Mouse (Mus musculus) midbrain, embryonic 11.5 days (tissue): ENCODE data around the gene Nkapd1. TPM values are rescaled to one million over a fixed set of nuclear protein-coding genes. Genes with fewer than 3 reads are reported as not detected.

Experiments
- ATAC-seq: fragments of 200-750 bp; cut with Nextera tagmentation; 2 replicates; pipeline ENCODE4 v1.8.0; 2017; ENCODE audit warnings: moderate TSS enrichment, moderate library complexity; ENCODE audit not compliant: low FRiP score
- DNase-seq: peaks from one replicate; pipeline ENCODE4 v3.0.0; 2015; ENCODE audit warnings: low spot score; ENCODE audit errors: missing footprints
- H3K27ac ChIP-seq: fragments of 300-500 bp; sonication (generic); 2 replicates; pipeline ENCODE4 v1.5.1; 2014; ENCODE audit warnings: low read depth, low read length
- H3K27me3 ChIP-seq: fragments of 300-500 bp; sonication (generic); 2 replicates; pipeline ENCODE4 v1.6.1; 2014; ENCODE audit warnings: mild to moderate bottlenecking, low read length, moderate library complexity, mixed read lengths; ENCODE audit not compliant: control insufficient read depth, insufficient read depth
- H3K36me3 ChIP-seq: fragments of 300-500 bp; sonication (generic); 2 replicates; pipeline ENCODE4 v1.6.1; 2014; ENCODE audit warnings: mild to moderate bottlenecking, low read length, moderate library complexity, mixed read lengths; ENCODE audit not compliant: control insufficient read depth, insufficient read depth
- H3K4me1 ChIP-seq: fragments of 300-500 bp; sonication (generic); 2 replicates; pipeline ENCODE4 v1.6.1; 2014; ENCODE audit warnings: low read length; ENCODE audit not compliant: control insufficient read depth, insufficient read depth
- H3K4me2 ChIP-seq: fragments of 300-500 bp; sonication (generic); 2 replicates; pipeline ENCODE4 v1.6.1; 2014; ENCODE audit warnings: mild to moderate bottlenecking, moderate library complexity
- H3K4me3 ChIP-seq: fragments of 300-500 bp; sonication (generic); 2 replicates; pipeline ENCODE4 v1.5.1; 2014; ENCODE audit warnings: low read depth, low read length
- H3K9ac ChIP-seq: fragments of 300-500 bp; sonication (generic); 2 replicates; pipeline ENCODE4 v1.6.1; 2014; ENCODE audit warnings: low read length
- H3K9me3 ChIP-seq: fragments of 300-500 bp; sonication (generic); 2 replicates; pipeline ENCODE4 v1.6.1; 2016; ENCODE audit warnings: low read length; ENCODE audit not compliant: control insufficient read depth
- WGBS: fragments of 180-500 bp; shearing (Covaris S2); extraction: QIAGEN DNeasy Blood & Tissue Kit; methylation state at CpG from one replicate; pipeline ENCODE4 v1.1.7; 2014; 5-methylcytosine and 5-hydroxymethylcytosine counted together
- polyA plus RNA-seq: library from polyadenylated mRNA; unstranded; fragments of >200 nt; fragmentation: Nextera tagmentation; extraction: Ambion mirVana; gene quantifications from 2 replicates; pipeline ENCODE4 v1.2.1, GENCODE M21; 2014

Gene Nkapd1
- 25.5 and 26.2 TPM in 2 replicates for polyA plus RNA-seq

GRCm38 (mm10) chr9:50616766-50617603 is at the start of gene Nkapd1, which contains the start of gene Pih1d2:
Nkapd1 (minus strand) TSS chr9:50617464.
Pih1d2 (plus strand) TSS chr9:50617321.
- no peaks in the 10 kb centered on the region for H3K27me3 ChIP-seq
- peaks cover 8% of the 10 kb centered on the region for H3K36me3 ChIP-seq
- H3K27ac ChIP-seq, result peak within 1 kb of the TSS; percentile 90
- peak; percentile 94 for ATAC-seq
- H3K4me3 ChIP-seq, result peak within 1 kb of the TSS; percentile 96
- peak within 1 kb of the TSS; percentile 61 for H3K4me2 ChIP-seq
- H3K4me1 ChIP-seq, result peaks cover 7% of the 10 kb centered on the region
- peak; percentile 99 for DNase-seq
- no peaks in the 10 kb centered on the region for H3K9me3 ChIP-seq
- H3K9ac ChIP-seq, result peak within 1 kb of the TSS; percentile 93
- under 1% methylated on average over 80 of the region's 81 CpGs for WGBS

- H3K4me2 ChIP-seq, result no peak overlapping the region
- ATAC-seq, result no peak
- H3K27ac ChIP-seq, result no peak overlapping the region
- 92% methylated on average over 6 of the region's 6 CpGs for WGBS
- no peaks in the 10 kb centered on the region for H3K4me1 ChIP-seq
- no peak for DNase-seq
- H3K9me3 ChIP-seq, result no peaks in the 10 kb centered on the region
- no peaks in the 10 kb centered on the region for H3K27me3 ChIP-seq
- no peaks in the 10 kb centered on the region; the same call in 1 of the 2 replicates for H3K36me3 ChIP-seq
- H3K4me3 ChIP-seq, result no peak overlapping the region
- no peak overlapping the region for H3K9ac ChIP-seq
These were observed 49.2 kb upstream of the Nkapd1 start for GRCm38 (mm10) chr9:50666442-50666841.

- no peak overlapping the region for H3K4me3 ChIP-seq
- H3K4me1 ChIP-seq, result peaks cover 4% of the 10 kb centered on the region
- no peaks in the 10 kb centered on the region; the same call in 1 of the 2 replicates for H3K36me3 ChIP-seq
- H3K4me2 ChIP-seq, result no peak overlapping the region
- no peaks in the 10 kb centered on the region for H3K27me3 ChIP-seq
- H3K9ac ChIP-seq, result no peak overlapping the region
- H3K9me3 ChIP-seq, result no peaks in the 10 kb centered on the region
- no peak overlapping the region for H3K27ac ChIP-seq
- DNase-seq (no peak), ATAC-seq (no peak)
- 91% methylated on average over 5 of the region's 5 CpGs for WGBS
These were observed 47.6 kb upstream of the Nkapd1 start for GRCm38 (mm10) chr9:50664826-50665225.

- 18% methylated on average over 12 of the region's 12 CpGs for WGBS
- Histone ChIP-seq H3K4me1 (peaks cover 9% of the 10 kb centered on the region), H3K27ac (no peak overlapping the region), H3K9ac (peak overlapping the region; percentile 89; the same call in 1 of the 2 replicates), H3K4me2 (peak overlapping the region; percentile 68), H3K27me3 (no peaks in the 10 kb centered on the region), H3K36me3 (no peaks in the 10 kb centered on the region; the same call in 1 of the 2 replicates), H3K4me3 (peak overlapping the region; percentile 87), H3K9me3 (no peaks in the 10 kb centered on the region)
- peak; percentile 83 for DNase-seq
- ATAC-seq, result no peak
These were observed 43.2 kb upstream of the Nkapd1 start for GRCm38 (mm10) chr9:50660431-50660830.

- ATAC-seq (peak; percentile 95), DNase-seq (peak; percentile 99)
- Histone ChIP-seq H3K4me3 (peak within 1 kb of the TSS; percentile 87), H3K9me3 (no peaks in the 10 kb centered on the region), H3K9ac (peak within 1 kb of the TSS; percentile 89), H3K4me2 (peak within 1 kb of the TSS; percentile 68), H3K36me3 (no peaks in the 10 kb centered on the region; the same call in 1 of the 2 replicates), H3K4me1 (peaks cover 9% of the 10 kb centered on the region), H3K27me3 (no peaks in the 10 kb centered on the region), H3K27ac (peak within 1 kb of the TSS; percentile 55)
- WGBS, result under 1% methylated on average over 62 of the region's 63 CpGs
These were observed 42.3 kb upstream of the Nkapd1 start, which contains the start of gene Dlat for GRCm38 (mm10) chr9:50659392-50660217. Dlat (minus strand) TSS chr9:50659780.

- H3K4me1 ChIP-seq, result peaks cover 9% of the 10 kb centered on the region
- peak overlapping the region; percentile 68 for H3K4me2 ChIP-seq
- ATAC-seq (no peak; the same call in 1 of the 2 replicates), DNase-seq (no peak)
- WGBS, result under 1% methylated on average over 28 of the region's 28 CpGs
- no peaks in the 10 kb centered on the region for H3K27me3 ChIP-seq
- no peaks in the 10 kb centered on the region; the same call in 1 of the 2 replicates for H3K36me3 ChIP-seq
- peak overlapping the region; percentile 89 for H3K9ac ChIP-seq
- peak overlapping the region; percentile 55; the same call in 1 of the 2 replicates for H3K27ac ChIP-seq
- H3K9me3 ChIP-seq, result no peaks in the 10 kb centered on the region
- H3K4me3 ChIP-seq, result peak overlapping the region; percentile 87
These were observed 41.7 kb upstream of the Nkapd1 start for GRCm38 (mm10) chr9:50658941-50659388.

GRCm38 (mm10) chr9:50658391-50658790 is 41.1 kb upstream of the Nkapd1 start:
- Histone ChIP-seq H3K4me1 (peaks cover 9% of the 10 kb centered on the region), H3K27me3 (no peaks in the 10 kb centered on the region), H3K27ac (no peak overlapping the region), H3K4me2 (peak overlapping the region; percentile 68), H3K9me3 (no peaks in the 10 kb centered on the region), H3K9ac (peak overlapping the region; percentile 89), H3K4me3 (peak overlapping the region; percentile 87), H3K36me3 (no peaks in the 10 kb centered on the region; the same call in 1 of the 2 replicates)
- DNase-seq, result no peak
- ATAC-seq, result no peak
- WGBS, result 36% methylated on average over 5 of the region's 5 CpGs

- peaks cover 15% of the 10 kb centered on the region for H3K36me3 ChIP-seq
These were observed 33.2 kb upstream of the Nkapd1 start for GRCm38 (mm10) chr9:50650503-50650902.

More at GRCm38 (mm10) chr9:50650503-50650902, 33.2 kb upstream of the Nkapd1 start:
- Histone ChIP-seq H3K9me3 (no peaks in the 10 kb centered on the region), H3K4me1 (no peaks in the 10 kb centered on the region), H3K27me3 (no peaks in the 10 kb centered on the region), H3K4me3 (no peak overlapping the region), H3K9ac (no peak overlapping the region), H3K27ac (no peak overlapping the region), H3K4me2 (no peak overlapping the region)
- no peak for DNase-seq
- no peak for ATAC-seq
- 94% methylated on average over 10 of the region's 10 CpGs for WGBS
